Mouse (Mus musculus): ENCODE data around the gene Txndc17.

DNA sequence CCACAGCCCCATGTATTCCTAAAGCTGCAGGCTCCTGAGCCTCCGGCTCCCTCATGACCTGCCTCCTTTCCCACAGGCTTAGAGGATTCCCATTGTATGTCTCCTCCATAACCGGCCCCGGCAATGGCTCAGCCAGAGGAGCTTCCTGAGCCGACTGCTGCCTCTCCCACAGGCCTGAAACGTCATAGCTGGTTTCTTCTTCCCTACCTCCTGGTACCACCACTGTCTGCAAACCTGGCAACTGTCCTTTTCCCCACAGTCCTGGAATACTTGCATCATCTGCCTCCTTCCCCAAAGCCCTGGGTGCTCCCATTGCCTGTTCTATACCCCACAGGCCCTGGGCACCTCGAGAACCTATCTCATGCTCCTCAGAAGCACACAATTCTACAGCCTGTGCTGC lies 2.1 kb upstream of the Txndc17 start:
- TF ChIP-seq CTCF (IDR thresholded peaks at IDR 0.05; ENCODE audit: low read depth, low read length): no peak
- TF ChIP-seq EP300 (IDR thresholded peaks at IDR 0.05; ENCODE audit: insufficient read depth, low read depth, low read length): no peak
